Mouse (Mus musculus): Measurements from ENCODE around the gene Qser1. TPM values are rescaled to one million over a fixed set of nuclear protein-coding genes. Genes with fewer than 3 reads are reported as not detected.

Qser1 gene
- polyA plus RNA-seq, 1 experiment from 2014 or later: 11.0 TPM

- no peak overlapping the region for H3K9ac ChIP-seq (replicated peaks)
- no peak for ATAC-seq (ENCODE audit: low FRiP score, low read depth)
- H3K36me3 ChIP-seq: no peaks in the 10 kb centered on the region
- 89% methylated on average over 4 of the region's 4 CpGs for WGBS
- no peak overlapping the region for H3K27ac ChIP-seq (replicated peaks)
- no peaks in the 10 kb centered on the region for H3K9me3 ChIP-seq
- H3K27me3 ChIP-seq: peaks cover 7% of the 10 kb centered on the region
- 0 out of 2 replicates have a peak, but pooled peaks cover 1% of the 10 kb centered on the region for H3K4me1 ChIP-seq
- no peak overlapping the region for H3K4me2 ChIP-seq (replicated peaks)
- no peak overlapping the region for H3K4me3 ChIP-seq
These were observed 98.7 kb downstream of the Qser1 start for GRCm38 (mm10) chr2:104717827-104718226.

GRCm38 (mm10) chr2:104717231-104717735 lies 99.3 kb downstream of the Qser1 start:
- Histone ChIP-seq H3K9me3 (no peaks in the 10 kb centered on the region), H3K27ac (replicated peaks) (no peak overlapping the region), H3K4me3 (no peak overlapping the region), H3K36me3 (no peaks in the 10 kb centered on the region), H3K27me3 (peaks cover 7% of the 10 kb centered on the region), H3K9ac (replicated peaks) (no peak overlapping the region), H3K4me1 (0 out of 2 replicates have a peak, but pooled peaks cover 3% of the 10 kb centered on the region), H3K4me2 (replicated peaks) (no peak overlapping the region)
- 92% methylated on average over 2 of the region's 2 CpGs for WGBS
- ATAC-seq (ENCODE audit: low FRiP score, low read depth): no peak

- whole genome bisulfite sequencing: 86% methylated on average over 4 of the region's 4 CpGs
- no peak for ATAC-seq (ENCODE audit: low FRiP score, low read depth)
- Histone ChIP-seq H3K4me3 (no peak within 1 kb of the TSS), H3K27ac (replicated peaks) (no peak within 1 kb of the TSS), H3K27me3 (peaks cover 7% of the 10 kb centered on the region), H3K9me3 (no peaks in the 10 kb centered on the region), H3K4me1 (peaks cover 4% of the 10 kb centered on the region), H3K4me2 (replicated peaks) (no peak within 1 kb of the TSS), H3K9ac (replicated peaks) (no peak within 1 kb of the TSS), H3K36me3 (no peaks in the 10 kb centered on the region)
These were observed 100.3 kb downstream of the Qser1 start, which contains the start of gene Pin1rt1 for GRCm38 (mm10) chr2:104716279-104716678. Pin1rt1 (minus strand) TSS chr2:104716379.

GRCm38 (mm10) chr2:104714254-104714691 lies 102.3 kb downstream of the Qser1 start:
- ATAC-seq (ENCODE audit: low FRiP score, low read depth): no peak

GRCm38 (mm10) chr2:104712486-104712809 lies 104.1 kb downstream of the Qser1 start:
- H3K4me1 ChIP-seq: peaks cover 20% of the 10 kb centered on the region
- H3K9ac ChIP-seq (replicated peaks): peak overlapping the region; percentile 92
- peak overlapping the region; percentile 94 for H3K27ac ChIP-seq (replicated peaks)
- no peak; the same call in 1 of the 2 replicates for ATAC-seq (ENCODE audit: low FRiP score, low read depth)
- peak overlapping the region; percentile 69 for H3K4me2 ChIP-seq (replicated peaks)
- H3K27me3 ChIP-seq: peaks cover 7% of the 10 kb centered on the region
- no peaks in the 10 kb centered on the region for H3K9me3 ChIP-seq
- H3K36me3 ChIP-seq: peaks cover 9% of the 10 kb centered on the region; the same call in 1 of the 2 replicates
- peak overlapping the region; percentile 84 for H3K4me3 ChIP-seq
- 3% methylated on average over 7 of the region's 7 CpGs for WGBS

More at GRCm38 (mm10) chr2:104714254-104714691, 102.3 kb downstream of the Qser1 start:
- H3K4me3 ChIP-seq: no peak overlapping the region
- H3K27ac ChIP-seq (replicated peaks): no peak overlapping the region
- peaks cover 20% of the 10 kb centered on the region for H3K4me1 ChIP-seq
- H3K36me3 ChIP-seq: no peaks in the 10 kb centered on the region
- no peak overlapping the region for H3K4me2 ChIP-seq (replicated peaks)
- H3K27me3 ChIP-seq: peaks cover 7% of the 10 kb centered on the region
- H3K9me3 ChIP-seq: no peaks in the 10 kb centered on the region
- H3K9ac ChIP-seq (replicated peaks): no peak overlapping the region
- 36% methylated on average over 15 of the region's 15 CpGs for WGBS

- Histone ChIP-seq H3K27me3 (peaks cover 7% of the 10 kb centered on the region), H3K9ac (replicated peaks) (peak within 1 kb of the TSS; percentile 92), H3K4me1 (peaks cover 20% of the 10 kb centered on the region), H3K4me2 (replicated peaks) (peak within 1 kb of the TSS; percentile 69), H3K9me3 (no peaks in the 10 kb centered on the region), H3K27ac (replicated peaks) (peak within 1 kb of the TSS; percentile 94), H3K4me3 (peak within 1 kb of the TSS; percentile 84), H3K36me3 (peaks cover 9% of the 10 kb centered on the region; the same call in 1 of the 2 replicates)
- ATAC-seq (ENCODE audit: low FRiP score, low read depth): peak; percentile 93
- WGBS: under 1% methylated on average over 92 of the region's 99 CpGs
These were observed 104.7 kb downstream of the Qser1 start, which contains the start of gene Tcp11l1 for GRCm38 (mm10) chr2:104711585-104712485. Tcp11l1 (minus strand) TSS chr2:104712169.

GRCm38 (mm10) chr2:104710670-104711370 lies 105.7 kb downstream of the Qser1 start:
- Histone ChIP-seq H3K27ac (replicated peaks) (peak overlapping the region; percentile 94), H3K27me3 (peaks cover 7% of the 10 kb centered on the region)
- no peak for ATAC-seq (ENCODE audit: low FRiP score, low read depth)

GRCm38 (mm10) chr2:104709786-104710337 lies 106.7 kb downstream of the Qser1 start:
- H3K36me3 ChIP-seq: peaks cover 14% of the 10 kb centered on the region
- no peak overlapping the region for H3K9ac ChIP-seq (replicated peaks)
- H3K4me3 ChIP-seq: no peak overlapping the region
- peaks cover 20% of the 10 kb centered on the region for H3K4me1 ChIP-seq
- no peak for ATAC-seq (ENCODE audit: low FRiP score, low read depth)
- 0 out of 2 replicates have a peak overlapping the region, but pooled peaks have one; percentile 15 for H3K27ac ChIP-seq (replicated peaks)
- no peaks in the 10 kb centered on the region for H3K9me3 ChIP-seq
- no peak overlapping the region for H3K4me2 ChIP-seq (replicated peaks)
- 75% methylated on average over 6 of the region's 6 CpGs for WGBS
- peaks cover 7% of the 10 kb centered on the region for H3K27me3 ChIP-seq

More at GRCm38 (mm10) chr2:104710670-104711370, 105.7 kb downstream of the Qser1 start:
- 17% methylated on average over 6 of the region's 6 CpGs for WGBS
- peak overlapping the region; percentile 69 for H3K4me2 ChIP-seq (replicated peaks)
- H3K9me3 ChIP-seq: no peaks in the 10 kb centered on the region
- H3K4me1 ChIP-seq: peaks cover 20% of the 10 kb centered on the region
- H3K9ac ChIP-seq (replicated peaks): no peak overlapping the region
- peaks cover 11% of the 10 kb centered on the region for H3K36me3 ChIP-seq
- H3K4me3 ChIP-seq: peak overlapping the region; percentile 84

Other genes with a start within 250 kb of the Qser1 start
- gene Cstf3, start 226.2 kb downstream of the Qser1 start, polyA plus RNA-seq (2016; fragmentation: Nextera tagmentation; extraction: Ambion mirVana): 112 and 116 TPM in 2 replicates
- gene Tcp11l1, start 104.6 kb downstream of the Qser1 start, polyA plus RNA-seq (2016; fragmentation: Nextera tagmentation; extraction: Ambion mirVana): 68.4 and 73.4 TPM in 2 replicates
- gene Pin1rt1, start 100.4 kb downstream of the Qser1 start, polyA plus RNA-seq (2016; fragmentation: Nextera tagmentation; extraction: Ambion mirVana): not detected in 2 replicates
- 3.4 and 3.8 TPM in 2 replicates for gene Depdc7, start 73.9 kb downstream of the Qser1 start, polyA plus RNA-seq (2016; fragmentation: Nextera tagmentation; extraction: Ambion mirVana)
- 0.43 and 0.73 TPM in 2 replicates for gene Prrg4, start 33.1 kb upstream of the Qser1 start, polyA plus RNA-seq (2016; fragmentation: Nextera tagmentation; extraction: Ambion mirVana)
- 8.5 and 8.9 TPM in 2 replicates for gene Ccdc73, start 51.0 kb upstream of the Qser1 start, polyA plus RNA-seq (2016; fragmentation: Nextera tagmentation; extraction: Ambion mirVana)
- 234 and 236 TPM in 2 replicates for gene Eif3m, start 200.3 kb upstream of the Qser1 start, polyA plus RNA-seq (2016; fragmentation: Nextera tagmentation; extraction: Ambion mirVana)

Data from midbrain, embryonic 12.5 days (tissue).